Comparison of ENCODE assay signal across 11 mouse cellular contexts in genomic region chr12:57534517-57534878, GRCm38 (mm10). TPM values are rescaled to one million over a fixed set of nuclear protein-coding genes. Genes with fewer than 3 reads are reported as not detected.
DNase-seq lines count a peak whose midpoint lies in the region; ATAC-seq and TF ChIP-seq lines count a peak whose summit lies in the region.
"Had no signal": no experiment of that assay in that cellular context is flagged by ENCODE, and none has a peak within 500 bp of the region (broad histone marks: within the 10 kb centered on the region; RNA-seq: fewer than 3 reads in every experiment).

No protein-coding gene starts in this region.

- TF ChIP-seq CTCF in heart, adult 2 months (IDR thresholded peaks at IDR 0.05): no peak

- 0 out of 2 replicates have a peak overlapping the region, but pooled peaks have one; percentile 13 for H3K4me3 ChIP-seq in heart, embryonic 12.5 days
- H3K4me3 ChIP-seq in heart, adult 2 months: no peak overlapping the region
- H3K4me3 ChIP-seq in embryonic facial prominence, embryonic 11.5 days (ENCODE audit: low read depth, low read length): no peak overlapping the region
- H3K4me3 ChIP-seq in intestine, embryonic 16.5 days (ENCODE audit: low read length): peak overlapping the region; percentile 36

- TF ChIP-seq EP300 in heart, adult 2 months (IDR thresholded peaks at IDR 0.05; ENCODE audit: insufficient read depth, low read depth, low read length): no peak

- H3K9me3 ChIP-seq in heart, embryonic 12.5 days (replicated peaks): no peaks in the 10 kb centered on the region
- no peaks in the 10 kb centered on the region for H3K9me3 ChIP-seq in embryonic facial prominence, embryonic 11.5 days (replicated peaks; ENCODE audit: control insufficient read depth, low read length)
- no peaks in the 10 kb centered on the region for H3K9me3 ChIP-seq in intestine, embryonic 16.5 days (ENCODE audit: control insufficient read depth, low read length)

- no peak for DNase-seq in heart, adult 2 months
- no peak for DNase-seq in embryonic facial prominence, embryonic 11.5 days (ENCODE audit: low spot score)
- DNase-seq in lung, postnatal 14 days: peak; percentile 28
- no peak for DNase-seq in layer of hippocampus, postnatal 25 days (ENCODE audit: extremely low spot score in 1 of 2, low spot score in 1 of 2)
- DNase-seq in layer of hippocampus, postnatal 14 days (ENCODE audit: low spot score in 2 of 2): no peak
- DNase-seq: heart, postnatal 14 days had no signal

- ATAC-seq in heart, embryonic 12.5 days (ENCODE audit: insufficient number of reproducible peaks, low FRiP score): no peak
- ATAC-seq in embryonic facial prominence, embryonic 11.5 days (replicated peaks; ENCODE audit: insufficient number of reproducible peaks, low FRiP score, low TSS enrichment, low read depth): no peak
- peak; percentile 33; the same call in 1 of the 2 replicates for ATAC-seq in intestine, embryonic 16.5 days
- ATAC-seq in monocyte, adult 5-6 weeks (replicated peaks; ENCODE audit: insufficient number of reproducible peaks, low FRiP score, low TSS enrichment, poor library complexity, severe bottlenecking): no peak

- H3K27me3 ChIP-seq in heart, embryonic 12.5 days (replicated peaks): peaks cover 79% of the 10 kb centered on the region
- H3K27me3 ChIP-seq in heart, adult 2 months (ENCODE audit: control insufficient read depth, insufficient read depth, low read length): peaks cover 29% of the 10 kb centered on the region
- peaks cover 48% of the 10 kb centered on the region for H3K27me3 ChIP-seq in embryonic facial prominence, embryonic 11.5 days (ENCODE audit: control insufficient read depth, insufficient read depth, low read length)
- H3K27me3 ChIP-seq in intestine, embryonic 16.5 days (replicated peaks; ENCODE audit: control insufficient read depth, insufficient read depth, low read length): peaks cover 26% of the 10 kb centered on the region

- no peak overlapping the region for H3K27ac ChIP-seq in heart, embryonic 12.5 days (ENCODE audit: poor library complexity, severe bottlenecking)
- no peak overlapping the region for H3K27ac ChIP-seq in heart, adult 2 months
- H3K27ac ChIP-seq in embryonic facial prominence, embryonic 11.5 days (replicated peaks; ENCODE audit: low read depth, low read length): no peak overlapping the region
- peak overlapping the region; percentile 92 for H3K27ac ChIP-seq in intestine, embryonic 16.5 days (ENCODE audit: low read length)

- no peaks in the 10 kb centered on the region for H3K36me3 ChIP-seq in heart, embryonic 12.5 days
- H3K36me3 ChIP-seq in heart, adult 2 months (ENCODE audit: control insufficient read depth, insufficient read depth, low read length): no peaks in the 10 kb centered on the region
- H3K36me3 ChIP-seq in embryonic facial prominence, embryonic 11.5 days (replicated peaks; ENCODE audit: control insufficient read depth, insufficient read depth, low read depth, low read length): no peaks in the 10 kb centered on the region
- H3K36me3 ChIP-seq in intestine, embryonic 16.5 days (ENCODE audit: control insufficient read depth, insufficient read depth, low read length): no peaks in the 10 kb centered on the region

- peak overlapping the region; percentile 44; the same call in 1 of the 2 replicates for H3K4me2 ChIP-seq in heart, embryonic 12.5 days
- H3K4me2 ChIP-seq in embryonic facial prominence, embryonic 11.5 days (ENCODE audit: low read depth, low read length): 0 out of 2 replicates have a peak overlapping the region, but pooled peaks have one; percentile 11
- H3K4me2 ChIP-seq in intestine, embryonic 16.5 days (ENCODE audit: low read depth, low read length): peak overlapping the region; percentile 60

- no peaks in the 10 kb centered on the region for H3K79me2 ChIP-seq in heart, adult 2 months (replicated peaks; ENCODE audit: control insufficient read depth, insufficient read depth, low read length)

- H3K9ac ChIP-seq in heart, embryonic 12.5 days: no peak overlapping the region
- no peak overlapping the region for H3K9ac ChIP-seq in heart, adult 2 months (ENCODE audit: low read depth, low read length)
- H3K9ac ChIP-seq in embryonic facial prominence, embryonic 11.5 days (replicated peaks; ENCODE audit: low read length): no peak overlapping the region
- H3K9ac ChIP-seq in intestine, embryonic 16.5 days (ENCODE audit: low read depth, low read length): peak overlapping the region; percentile 67; the same call in 1 of the 2 replicates

- intact Hi-C loops in heart, adult 2 months (cut with DNase I): no loop called here

- peaks cover 13% of the 10 kb centered on the region for H3K4me1 ChIP-seq in heart, embryonic 12.5 days (replicated peaks)
- H3K4me1 ChIP-seq in heart, adult 2 months (ENCODE audit: control insufficient read depth, insufficient read depth, low read length): no peaks in the 10 kb centered on the region
- peaks cover 3% of the 10 kb centered on the region for H3K4me1 ChIP-seq in embryonic facial prominence, embryonic 11.5 days (ENCODE audit: control insufficient read depth, insufficient read depth, low read length)
- 0 out of 2 replicates have a peak, but pooled peaks cover 2% of the 10 kb centered on the region for H3K4me1 ChIP-seq in intestine, embryonic 16.5 days (ENCODE audit: control insufficient read depth, insufficient read depth, low read length)

- TF ChIP-seq POLR2A in heart, adult 2 months (IDR thresholded peaks at IDR 0.05; ENCODE audit: insufficient read depth, low read depth, low read length): no peak

- WGBS in heart, embryonic 12.5 days: 4% methylated on average over 4 of the region's 6 CpGs
- WGBS in heart, adult 2 months: 3% methylated on average over 6 of the region's 6 CpGs
- WGBS in embryonic facial prominence, embryonic 11.5 days: 1% methylated on average over 4 of the region's 6 CpGs
- 0% methylated on average over 4 of the region's 6 CpGs for WGBS in intestine, embryonic 16.5 days

RNA-seq across cellular contexts. Expression of gene Foxa1, which starts 12.2 kb away (rescaled TPM):
- 0.13 and 0.26 TPM in 2 replicates for polyA plus RNA-seq in heart, embryonic 12.5 days (2016; fragmentation: Nextera tagmentation; extraction: Ambion mirVana)
- total RNA-seq in heart, adult 2 months (2021): not detected
- polyA plus RNA-seq in heart, adult 2 months (2012; rRNA removed): 1.00 TPM in 1 of 2 replicates, not detected in the other
- polyA plus RNA-seq in embryonic facial prominence, embryonic 11.5 days (2014; fragmentation: Nextera tagmentation; extraction: Ambion mirVana): 1.5 and 1.9 TPM in 2 replicates
- 2.9 and 3.3 TPM in 2 replicates for polyA plus RNA-seq in intestine, embryonic 16.5 days (2015; fragmentation: Nextera tagmentation; extraction: Ambion mirVana)
- not detected in 3 replicates for total RNA-seq in monocyte, adult 5-6 weeks (2017)
- not detected for total RNA-seq in layer of hippocampus, postnatal 25 days (2021)
- total RNA-seq in layer of hippocampus, postnatal 14 days (2021): not detected
- total RNA-seq: common myeloid progenitor, adult 5-6 weeks; megakaryocyte, adult 5-6 weeks had no signal

RNA-seq across cellular contexts. Expression of gene Ttc6, which starts 29.4 kb away (rescaled TPM):
- polyA plus RNA-seq in heart, embryonic 12.5 days (2016; fragmentation: Nextera tagmentation; extraction: Ambion mirVana): 0.20 and 0.49 TPM in 2 replicates
- not detected for total RNA-seq in heart, adult 2 months (2021)
- 0.10 TPM in 1 of 2 replicates, not detected in the other for polyA plus RNA-seq in heart, adult 2 months (2012; rRNA removed)
- 0.31 and 0.38 TPM in 2 replicates for polyA plus RNA-seq in embryonic facial prominence, embryonic 11.5 days (2014; fragmentation: Nextera tagmentation; extraction: Ambion mirVana)
- polyA plus RNA-seq in intestine, embryonic 16.5 days (2015; fragmentation: Nextera tagmentation; extraction: Ambion mirVana): 0.50 and 0.81 TPM in 2 replicates
- total RNA-seq in monocyte, adult 5-6 weeks (2017): 0.19 TPM in 1 of 3 replicates, not detected in the others
- under 1 TPM; 0.28 to 0.30 TPM for total RNA-seq in layer of hippocampus, postnatal 25 days (2021)
- total RNA-seq in layer of hippocampus, postnatal 14 days (2021): under 1 TPM; 0.30 to 0.48 TPM
- total RNA-seq: common myeloid progenitor, adult 5-6 weeks; heart, postnatal 14 days; megakaryocyte, adult 5-6 weeks had no signal

Comparison
In these comparisons a context has a peak if more than half of its experiments do, and no peak if none do; other contexts are left out.
1. H3K4me3 ChIP-seq: peak in heart, embryonic 12.5 days (single experiment) and intestine, embryonic 16.5 days (single experiment); none in heart, adult 2 months (single experiment) and embryonic facial prominence, embryonic 11.5 days (single experiment).
2. Peak in every context shown above with its lines, with median percentiles within 50 percentile points of each other: H3K4me2 ChIP-seq.